Mouse (Mus musculus): ENCODE measurements at regions not wholly inside any gene's neighbourhood (a gene's known extent, or its start where the extent isn't known, plus 50 kb on each side); places are given as distances from the start of the nearest gene placed in this dataset.

DNA sequence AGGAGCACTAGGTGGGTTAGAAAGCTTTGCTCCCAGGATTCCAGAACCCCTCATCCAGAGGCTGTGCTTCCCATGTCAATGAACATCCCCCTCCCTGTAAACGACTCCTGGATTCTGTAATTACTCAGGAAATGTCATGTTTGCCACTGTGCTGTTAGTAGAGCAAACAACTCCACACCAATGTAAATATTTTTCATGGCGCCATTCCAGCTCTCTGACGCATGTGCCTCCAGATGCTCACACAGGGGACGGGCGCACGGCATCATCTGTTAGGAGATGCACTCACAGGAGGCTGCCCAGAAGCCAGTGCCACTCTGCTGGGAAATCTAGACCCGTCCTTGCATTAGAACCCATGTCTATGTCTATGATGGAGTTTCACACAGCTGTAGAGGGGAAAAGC lies 51.3 kb upstream of the Rpl10-ps3 start:
- TF ChIP-seq CTCF (IDR thresholded peaks at IDR 0.05; ENCODE audit: extremely low read depth, insufficient read depth, insufficient read length, insufficient replicate concordance) = no peak
- TF ChIP-seq POLR2A (IDR thresholded peaks at IDR 0.05; ENCODE audit: low read depth, low read length) = no peak
